Mouse (Mus musculus) heart, postnatal 0 days (tissue): ENCODE data around the gene Nqo2.

ENCODE experiments used
- CTCF ChIP-seq: IDR thresholded peaks from 2 replicates; pipeline ENCODE4 v1.5.1; 2016; ENCODE audit warnings: antibody characterized with exemption, control low read depth, low read depth
- EP300 ChIP-seq: IDR thresholded peaks from 2 replicates; pipeline ENCODE4 v1.6.1; 2016; ENCODE audit warnings: antibody characterized with exemption, low read depth

- TF ChIP-seq CTCF, result no peak
- no peak for TF ChIP-seq EP300
Observed at GRCm38 (mm10) chr13:33989625-33990024, 25.1 kb downstream of the Nqo2 start.
